In genomic region chr16:65664787-65665186, GRCm38 (mm10) we compare ENCODE assay signal across 7 mouse cellular contexts.
DNase-seq lines count a peak whose midpoint lies in the region; ATAC-seq and TF ChIP-seq lines count a peak whose summit lies in the region.

No protein-coding gene starts in this region.

- TF ChIP-seq CTCF in kidney, postnatal 0 days (IDR thresholded peaks at IDR 0.05; ENCODE audit: low read depth) = peak; percentile 71

- DNase-seq in neural tube, embryonic 10.5 days (ENCODE audit: extremely low spot score, low spot score) = peak; percentile 17
- peak; percentile 15 to 67 for DNase-seq in adrenal gland, adult (ENCODE audit: inconsistent age in 2 of 2, low spot score in 1 of 2)
- no peak for DNase-seq in kidney, postnatal 0 days (ENCODE audit: low spot score)

- no peaks in the 10 kb centered on the region for H3K27me3 ChIP-seq in neural tube, embryonic 15.5 days (replicated peaks)
- no peaks in the 10 kb centered on the region for H3K27me3 ChIP-seq in kidney, postnatal 0 days (ENCODE audit: insufficient read depth, low read length)

- H3K9ac ChIP-seq in neural tube, embryonic 15.5 days (replicated peaks) = no peak overlapping the region
- H3K9ac ChIP-seq in kidney, postnatal 0 days (ENCODE audit: low read depth, low read length) = no peak overlapping the region

- ATAC-seq in neural tube, embryonic 15.5 days (ENCODE audit: low FRiP score) = no peak
- peak; percentile 57 for ATAC-seq in erythroid progenitor cell, adult 5-6 weeks (replicated peaks; ENCODE audit: low FRiP score, poor library complexity, severe bottlenecking)
- peak; percentile 82 for ATAC-seq in kidney, postnatal 0 days (replicated peaks; ENCODE audit: low FRiP score, low read depth)
- ATAC-seq in megakaryocyte progenitor cell, adult 5-6 weeks (replicated peaks; ENCODE audit: poor library complexity) = peak; percentile 99
- ATAC-seq in activated CD4-positive, CD25-positive, alpha-beta regulatory T cell, adult 4 months = no peak

- no peaks in the 10 kb centered on the region for H3K36me3 ChIP-seq in neural tube, embryonic 15.5 days
- H3K36me3 ChIP-seq in kidney, postnatal 0 days (ENCODE audit: insufficient read depth, low read length) = no peaks in the 10 kb centered on the region

- H3K27ac ChIP-seq in neural tube, embryonic 15.5 days (replicated peaks) = no peak overlapping the region
- no peak overlapping the region for H3K27ac ChIP-seq in kidney, postnatal 0 days

- no peaks in the 10 kb centered on the region for H3K9me3 ChIP-seq in neural tube, embryonic 15.5 days (replicated peaks)
- H3K9me3 ChIP-seq in kidney, postnatal 0 days (replicated peaks; ENCODE audit: low read length) = no peaks in the 10 kb centered on the region

- WGBS in neural tube, embryonic 15.5 days = 70% methylated on average over 3 of the region's 3 CpGs
- WGBS in kidney, postnatal 0 days = 60% methylated on average over 3 of the region's 3 CpGs

- no peak overlapping the region for H3K4me2 ChIP-seq in neural tube, embryonic 15.5 days
- no peak overlapping the region for H3K4me2 ChIP-seq in kidney, postnatal 0 days (ENCODE audit: low read length)

- no peak overlapping the region for H3K4me3 ChIP-seq in neural tube, embryonic 15.5 days (replicated peaks)
- H3K4me3 ChIP-seq in kidney, postnatal 0 days (replicated peaks; ENCODE audit: low read depth, low read length) = no peak overlapping the region

- no peaks in the 10 kb centered on the region for H3K4me1 ChIP-seq in neural tube, embryonic 15.5 days
- no peaks in the 10 kb centered on the region for H3K4me1 ChIP-seq in kidney, postnatal 0 days (replicated peaks; ENCODE audit: insufficient read depth, low read length)

Comparison
In these comparisons a context has a peak if more than half of its experiments do, and no peak if none do; other contexts are left out.
1. ATAC-seq: peak in erythroid progenitor cell, adult 5-6 weeks (single experiment), kidney, postnatal 0 days (single experiment) and megakaryocyte progenitor cell, adult 5-6 weeks (single experiment); none in neural tube, embryonic 15.5 days (single experiment) and activated CD4-positive, CD25-positive, alpha-beta regulatory T cell, adult 4 months (single experiment).